Mouse (Mus musculus) gastrocnemius, adult 18-20 months (tissue): ENCODE measurements around the gene Mansc4. TPM values are rescaled to one million over a fixed set of nuclear protein-coding genes. Genes with fewer than 3 reads are reported as not detected.

Experiments
- DNase-seq: peaks from one replicate; pipeline ENCODE4 v3.0.0; 2021; ENCODE audit warnings: low spot score
- total RNA-seq, 2 experiments: library from RNA; stranded (reverse); gene quantifications; 2 replicates each; pipeline ENCODE4 v1.2.3; 2021

Mansc4 gene
- total RNA-seq, 2 experiments from 2014 or later: 0.21 TPM; not detected in 1

DNA sequence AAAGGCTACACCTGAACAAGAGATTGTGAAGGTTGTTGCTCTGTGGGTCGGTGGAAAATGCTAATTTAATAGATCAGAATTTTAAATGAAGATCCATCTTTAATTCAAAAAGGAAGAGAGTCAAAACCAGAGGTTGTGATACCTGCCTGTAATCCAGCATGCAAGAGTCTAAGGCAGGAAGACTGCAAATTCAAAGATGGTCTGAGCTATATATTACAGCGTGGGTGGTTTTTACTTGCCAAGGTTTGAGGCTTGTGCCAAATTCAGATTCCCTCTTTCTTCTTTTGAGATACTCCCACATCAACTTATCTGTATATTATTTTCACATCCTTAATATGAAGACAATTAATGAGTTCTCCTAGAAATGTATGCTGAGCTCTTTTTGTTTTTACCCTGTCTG is 58.4 kb downstream of the Mansc4 start:
- no peak for DNase-seq

Other genes with a start within 250 kb of the Mansc4 start
- not detected for gene Smco2, start 236.9 kb downstream of the Mansc4 start, total RNA-seq
- 10 to 100 TPM; 54.4 to 65.7 TPM for gene Ppfibp1, start 198.5 kb downstream of the Mansc4 start, total RNA-seq
- gene 1700034J05Rik, start 132.6 kb downstream of the Mansc4 start, total RNA-seq: not detected
- under 1 TPM; 0.41 to 0.74 TPM for gene Rep15, start 54.4 kb downstream of the Mansc4 start, total RNA-seq
- 10 to 100 TPM; 41.8 to 44.5 TPM for gene Mrps35, start 44.3 kb downstream of the Mansc4 start, total RNA-seq
- gene Klhl42, start 4.3 kb upstream of the Mansc4 start, total RNA-seq: 1 to 10 TPM; 1.2 to 1.5 TPM
- 1 to 10 TPM in 1 of 2 experiments, under 1 TPM in 1; 0.64 to 2.6 TPM for gene Pthlh, start 177.2 kb upstream of the Mansc4 start, total RNA-seq